Mouse (Mus musculus): ENCODE results near the gene Pygb. TPM values are rescaled to one million over a fixed set of nuclear protein-coding genes. Genes with fewer than 3 reads are reported as not detected.

Pygb gene
- polyA plus RNA-seq, 1 experiment from 2014 or later, result 81.4 TPM

DNA sequence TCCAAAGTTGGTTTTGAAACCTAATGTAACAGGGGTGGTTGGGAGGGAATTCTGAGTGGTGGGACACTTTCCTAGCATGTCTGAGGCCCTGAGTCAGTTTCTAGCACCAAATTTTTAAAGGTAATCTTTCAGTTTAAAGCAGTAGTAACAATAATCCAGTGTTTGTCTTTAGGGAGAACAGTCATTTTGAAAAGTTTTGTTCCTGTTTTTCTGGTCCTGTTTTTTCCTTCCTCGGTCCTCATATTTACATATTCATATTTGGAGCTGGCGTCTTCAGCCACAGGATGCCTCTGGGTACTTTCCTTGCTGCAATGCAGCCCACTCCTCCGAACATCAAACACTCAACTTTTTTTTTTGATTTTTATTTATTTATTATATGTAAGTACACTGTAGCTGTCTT is 31.5 kb upstream of the Pygb start:
- Histone ChIP-seq H3K36me3 (ENCODE audit: control insufficient read depth, insufficient read depth, low read length) (peaks cover 14% of the 10 kb centered on the region; the same call in 1 of the 2 replicates), H3K4me3 (ENCODE audit: low read length) (no peak overlapping the region), H3K4me2 (ENCODE audit: low read depth, low read length) (no peak overlapping the region), H3K9me3 (ENCODE audit: control insufficient read depth, low read length) (no peaks in the 10 kb centered on the region), H3K27me3 (replicated peaks; ENCODE audit: control insufficient read depth, insufficient read depth, low read length) (no peaks in the 10 kb centered on the region), H3K9ac (ENCODE audit: low read depth, low read length) (no peak overlapping the region), H3K27ac (ENCODE audit: low read length) (no peak overlapping the region), H3K4me1 (ENCODE audit: control insufficient read depth, insufficient read depth, low read length) (peaks cover under 1% of the 10 kb centered on the region)
- ATAC-seq, result no peak
- 87% methylated on average over 3 of the region's 3 CpGs for WGBS

DNA sequence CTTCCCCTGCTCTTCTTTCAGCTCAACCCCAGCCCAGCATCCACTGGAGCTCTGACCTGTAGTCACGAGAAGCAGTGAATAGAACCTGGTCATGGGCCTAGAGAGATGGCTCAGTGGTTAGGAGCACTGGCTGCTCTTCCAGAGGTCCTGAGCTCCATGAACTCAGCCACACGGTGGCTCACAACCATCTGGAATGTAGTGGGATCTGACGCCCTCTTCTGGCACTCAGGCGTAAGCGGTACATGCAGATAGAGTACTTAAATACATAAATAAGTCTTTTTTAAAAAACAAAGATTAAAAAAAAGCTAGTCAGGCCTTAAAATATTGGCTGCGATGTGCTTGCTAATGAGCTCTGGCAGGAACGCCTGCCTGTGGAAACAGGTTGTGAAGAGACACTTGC is 25.1 kb upstream of the Pygb start:
- H3K27me3 ChIP-seq (replicated peaks; ENCODE audit: control insufficient read depth, insufficient read depth, low read length), result no peaks in the 10 kb centered on the region
- ATAC-seq, result no peak
- no peak overlapping the region for H3K9ac ChIP-seq (ENCODE audit: low read depth, low read length)
- WGBS, result 86% methylated on average over 7 of the region's 7 CpGs
- no peak overlapping the region for H3K27ac ChIP-seq (ENCODE audit: low read length)
- H3K9me3 ChIP-seq (ENCODE audit: control insufficient read depth, low read length), result no peaks in the 10 kb centered on the region
- no peak overlapping the region for H3K4me3 ChIP-seq (ENCODE audit: low read length)
- no peaks in the 10 kb centered on the region for H3K4me1 ChIP-seq (ENCODE audit: control insufficient read depth, insufficient read depth, low read length)
- H3K36me3 ChIP-seq (ENCODE audit: control insufficient read depth, insufficient read depth, low read length), result peaks cover 27% of the 10 kb centered on the region
- no peak overlapping the region for H3K4me2 ChIP-seq (ENCODE audit: low read depth, low read length)

DNA sequence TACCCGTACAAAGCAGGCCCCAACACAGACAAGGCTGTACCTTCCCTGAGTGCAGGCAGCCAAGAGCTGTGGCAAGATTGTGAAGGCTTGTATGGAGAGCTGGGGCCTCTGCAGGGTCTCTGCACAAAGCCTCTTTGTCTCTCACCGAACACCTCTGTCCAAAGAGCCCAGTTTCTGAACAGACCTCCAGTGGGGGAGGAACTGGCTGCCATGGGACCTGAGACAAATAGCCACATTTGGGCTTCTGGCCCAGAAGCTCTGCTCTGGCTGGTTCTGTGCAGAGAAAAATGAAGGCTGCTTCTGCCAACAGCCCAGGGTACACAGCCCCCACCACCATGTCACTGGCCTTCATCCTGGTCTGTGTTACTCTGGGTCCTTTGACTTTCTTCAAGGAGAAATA is 20.9 kb upstream of the Pygb start:
- Histone ChIP-seq H3K4me2 (ENCODE audit: low read depth, low read length) (no peak overlapping the region), H3K27me3 (replicated peaks; ENCODE audit: control insufficient read depth, insufficient read depth, low read length) (no peaks in the 10 kb centered on the region), H3K9ac (ENCODE audit: low read depth, low read length) (no peak overlapping the region), H3K4me1 (ENCODE audit: control insufficient read depth, insufficient read depth, low read length) (peaks cover 3% of the 10 kb centered on the region), H3K27ac (ENCODE audit: low read length) (no peak overlapping the region), H3K9me3 (ENCODE audit: control insufficient read depth, low read length) (no peaks in the 10 kb centered on the region), H3K36me3 (ENCODE audit: control insufficient read depth, insufficient read depth, low read length) (peaks cover 8% of the 10 kb centered on the region; the same call in 1 of the 2 replicates), H3K4me3 (ENCODE audit: low read length) (no peak overlapping the region)
- 75% methylated on average over 2 of the region's 2 CpGs for WGBS
- ATAC-seq, result no peak

DNA sequence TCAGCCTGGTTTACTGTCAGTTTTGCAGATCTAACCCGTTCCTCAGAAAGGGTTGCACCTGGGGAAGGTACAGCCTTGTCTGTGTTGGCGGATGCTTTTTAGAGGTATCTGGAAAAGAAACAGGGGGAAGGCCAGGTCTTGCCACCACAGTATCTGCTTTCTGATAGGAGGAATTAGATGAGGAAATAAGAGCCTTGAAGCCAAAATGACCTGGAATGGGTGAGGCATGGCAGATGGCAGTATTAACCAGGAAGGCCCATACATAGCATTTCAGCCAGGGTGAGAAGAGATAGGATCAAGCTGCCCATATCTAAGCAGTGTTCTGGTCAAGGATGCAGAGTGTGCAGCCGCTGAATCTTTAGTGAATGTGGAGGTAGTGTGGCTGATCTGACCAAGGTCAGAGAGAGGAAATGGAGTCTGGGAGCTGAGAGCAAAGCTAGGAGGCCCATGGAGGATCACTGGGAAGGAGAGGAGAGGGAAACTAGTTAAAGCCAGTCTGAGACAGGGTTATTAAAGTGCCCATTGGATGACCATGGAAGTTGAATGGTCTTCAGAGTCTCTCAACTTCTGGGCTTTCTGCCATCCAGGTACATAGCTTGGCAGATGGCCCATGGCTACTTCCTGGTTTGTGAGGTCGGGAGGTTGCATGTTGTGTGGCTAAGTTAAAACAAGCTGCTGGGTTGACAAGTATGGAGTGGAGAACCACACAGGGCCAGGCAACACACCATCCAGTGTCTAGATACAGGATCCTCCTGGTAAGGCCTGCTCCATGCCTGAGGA is 20.3 kb upstream of the Pygb start:
- Histone ChIP-seq H3K4me2 (ENCODE audit: low read depth, low read length) (no peak overlapping the region), H3K9ac (ENCODE audit: low read depth, low read length) (no peak overlapping the region), H3K4me3 (ENCODE audit: low read length) (no peak overlapping the region), H3K4me1 (ENCODE audit: control insufficient read depth, insufficient read depth, low read length) (peaks cover 9% of the 10 kb centered on the region), H3K36me3 (ENCODE audit: control insufficient read depth, insufficient read depth, low read length) (peaks cover 4% of the 10 kb centered on the region; the same call in 1 of the 2 replicates), H3K27me3 (replicated peaks; ENCODE audit: control insufficient read depth, insufficient read depth, low read length) (no peaks in the 10 kb centered on the region), H3K9me3 (ENCODE audit: control insufficient read depth, low read length) (no peaks in the 10 kb centered on the region), H3K27ac (ENCODE audit: low read length) (no peak overlapping the region)
- no peak for ATAC-seq
- WGBS, result 83% methylated on average over 4 of the region's 4 CpGs

DNA sequence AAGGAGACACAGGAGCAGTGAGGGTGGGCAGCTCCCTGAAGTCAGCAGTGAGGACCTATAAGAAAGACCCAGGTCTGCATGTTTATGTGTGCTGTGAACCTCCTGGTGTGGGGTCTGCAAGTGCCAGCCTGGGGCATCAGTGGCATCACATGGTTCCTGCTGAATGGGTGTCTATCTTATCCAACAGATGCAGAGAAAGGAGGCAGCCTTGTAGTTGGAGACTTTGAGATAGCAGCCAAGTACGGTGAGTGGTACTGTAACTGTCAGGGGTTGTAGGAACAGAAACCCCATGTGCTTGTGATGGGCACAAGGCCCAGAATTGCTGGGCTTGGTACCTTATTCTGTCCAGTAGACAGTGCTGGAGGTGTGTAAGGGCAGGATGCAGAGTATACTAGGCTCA is 17.9 kb upstream of the Pygb start:
- no peak overlapping the region for H3K27ac ChIP-seq (ENCODE audit: low read length)
- WGBS, result 88% methylated on average over 1 of the region's 1 CpGs
- H3K36me3 ChIP-seq (ENCODE audit: control insufficient read depth, insufficient read depth, low read length), result no peaks in the 10 kb centered on the region
- no peak overlapping the region for H3K4me3 ChIP-seq (ENCODE audit: low read length)
- ATAC-seq, result no peak
- H3K9ac ChIP-seq (ENCODE audit: low read depth, low read length), result 0 out of 2 replicates have a peak overlapping the region, but pooled peaks have one; percentile 8
- no peaks in the 10 kb centered on the region for H3K27me3 ChIP-seq (replicated peaks; ENCODE audit: control insufficient read depth, insufficient read depth, low read length)
- H3K9me3 ChIP-seq (ENCODE audit: control insufficient read depth, low read length), result no peaks in the 10 kb centered on the region
- no peak overlapping the region for H3K4me2 ChIP-seq (ENCODE audit: low read depth, low read length)
- peaks cover 9% of the 10 kb centered on the region for H3K4me1 ChIP-seq (ENCODE audit: control insufficient read depth, insufficient read depth, low read length)

DNA sequence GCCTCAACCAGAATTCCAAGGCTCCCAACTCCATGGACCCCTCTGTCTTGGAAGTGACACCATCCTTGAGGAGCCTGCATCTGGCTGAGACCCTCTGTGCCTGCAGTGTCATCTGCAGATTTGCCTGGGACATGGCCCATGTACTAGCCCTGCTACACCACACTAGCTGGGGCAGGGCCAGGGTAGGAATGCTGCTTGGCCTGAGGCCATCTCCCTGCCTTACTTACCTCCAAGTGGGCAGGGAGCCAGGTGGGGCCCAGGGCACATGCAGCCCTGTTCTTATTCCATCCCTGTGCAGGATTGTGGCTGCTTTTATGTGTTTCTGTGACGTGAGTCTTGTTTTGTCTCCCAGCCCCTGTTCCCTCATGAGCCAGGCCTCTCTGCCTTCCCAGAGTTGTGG is 15.8 kb upstream of the Pygb start:
- Histone ChIP-seq H3K27ac (ENCODE audit: low read length) (peak overlapping the region; percentile 66), H3K9me3 (ENCODE audit: control insufficient read depth, low read length) (no peaks in the 10 kb centered on the region), H3K4me2 (ENCODE audit: low read depth, low read length) (no peak overlapping the region), H3K36me3 (ENCODE audit: control insufficient read depth, insufficient read depth, low read length) (no peaks in the 10 kb centered on the region), H3K9ac (ENCODE audit: low read depth, low read length) (peak overlapping the region; percentile 33; the same call in 1 of the 2 replicates), H3K4me3 (ENCODE audit: low read length) (no peak overlapping the region), H3K4me1 (ENCODE audit: control insufficient read depth, insufficient read depth, low read length) (peaks cover 9% of the 10 kb centered on the region), H3K27me3 (replicated peaks; ENCODE audit: control insufficient read depth, insufficient read depth, low read length) (no peaks in the 10 kb centered on the region)
- WGBS, result 40% methylated on average over 1 of the region's 1 CpGs
- ATAC-seq, result peak; percentile 86

- Histone ChIP-seq H3K36me3 (ENCODE audit: control insufficient read depth, insufficient read depth, low read length) (no peaks in the 10 kb centered on the region), H3K4me3 (ENCODE audit: low read length) (no peak overlapping the region), H3K9me3 (ENCODE audit: control insufficient read depth, low read length) (no peaks in the 10 kb centered on the region), H3K4me1 (ENCODE audit: control insufficient read depth, insufficient read depth, low read length) (peaks cover 9% of the 10 kb centered on the region), H3K27me3 (replicated peaks; ENCODE audit: control insufficient read depth, insufficient read depth, low read length) (no peaks in the 10 kb centered on the region), H3K4me2 (ENCODE audit: low read depth, low read length) (no peak overlapping the region), H3K9ac (ENCODE audit: low read depth, low read length) (0 out of 2 replicates have a peak overlapping the region, but pooled peaks have one; percentile 33), H3K27ac (ENCODE audit: low read length) (peak overlapping the region; percentile 51)
- no peak; the same call in 1 of the 2 replicates for ATAC-seq
- 69% methylated on average over 6 of the region's 6 CpGs for WGBS
Measured at GRCm38 (mm10) chr2:150771169-150771568, 15.4 kb upstream of the Pygb start.

- 85% methylated on average over 8 of the region's 8 CpGs for WGBS
- no peak for ATAC-seq
- Histone ChIP-seq H3K27ac (ENCODE audit: low read length) (peak overlapping the region; percentile 23), H3K4me2 (ENCODE audit: low read depth, low read length) (no peak overlapping the region), H3K4me1 (ENCODE audit: control insufficient read depth, insufficient read depth, low read length) (peaks cover 9% of the 10 kb centered on the region), H3K9ac (ENCODE audit: low read depth, low read length) (no peak overlapping the region), H3K27me3 (replicated peaks; ENCODE audit: control insufficient read depth, insufficient read depth, low read length) (no peaks in the 10 kb centered on the region), H3K4me3 (ENCODE audit: low read length) (no peak overlapping the region), H3K9me3 (ENCODE audit: control insufficient read depth, low read length) (no peaks in the 10 kb centered on the region), H3K36me3 (ENCODE audit: control insufficient read depth, insufficient read depth, low read length) (no peaks in the 10 kb centered on the region)
Measured at GRCm38 (mm10) chr2:150771996-150772395, 14.5 kb upstream of the Pygb start.

GRCm38 (mm10) chr2:150772466-150773119 is 13.9 kb upstream of the Pygb start:
- Histone ChIP-seq H3K4me3 (ENCODE audit: low read length) (no peak overlapping the region), H3K27me3 (replicated peaks; ENCODE audit: control insufficient read depth, insufficient read depth, low read length) (no peaks in the 10 kb centered on the region), H3K36me3 (ENCODE audit: control insufficient read depth, insufficient read depth, low read length) (no peaks in the 10 kb centered on the region), H3K4me2 (ENCODE audit: low read depth, low read length) (no peak overlapping the region), H3K9ac (ENCODE audit: low read depth, low read length) (no peak overlapping the region), H3K4me1 (ENCODE audit: control insufficient read depth, insufficient read depth, low read length) (peaks cover 9% of the 10 kb centered on the region), H3K27ac (ENCODE audit: low read length) (peak overlapping the region; percentile 23; the same call in 1 of the 2 replicates), H3K9me3 (ENCODE audit: control insufficient read depth, low read length) (no peaks in the 10 kb centered on the region)
- WGBS, result 84% methylated on average over 10 of the region's 10 CpGs
- ATAC-seq, result no peak

Data from intestine, embryonic 16.5 days (tissue).